9 mouse cellular contexts compared by ENCODE assay signal in genomic region chr4:148604541-148605165, GRCm38 (mm10). TPM values are rescaled to one million over a fixed set of nuclear protein-coding genes. Genes with fewer than 3 reads are reported as not detected.
DNase-seq lines count a peak whose midpoint lies in the region; ATAC-seq and TF ChIP-seq lines count a peak whose summit lies in the region.
"Had no signal": no experiment of that assay in that cellular context is flagged by ENCODE, and none has a peak within 500 bp of the region (broad histone marks: within the 10 kb centered on the region; RNA-seq: fewer than 3 reads in every experiment).

No protein-coding gene starts in this region.

- peaks cover 5% of the 10 kb centered on the region for H3K36me3 ChIP-seq in hindbrain, embryonic 13.5 days
- 0 out of 2 replicates have a peak, but pooled peaks cover 2% of the 10 kb centered on the region for H3K36me3 ChIP-seq in hindbrain, embryonic 16.5 days (ENCODE audit: control insufficient read depth, insufficient read depth, low read length)
- H3K36me3 ChIP-seq in ES-E14 (ENCODE audit: control insufficient read depth, insufficient read depth, low read length, poor library complexity, severe bottlenecking), result no peaks in the 10 kb centered on the region; the same call in 1 of the 2 replicates
- peaks cover 14% of the 10 kb centered on the region for H3K36me3 ChIP-seq in midbrain, embryonic 13.5 days
- no peaks in the 10 kb centered on the region for H3K36me3 ChIP-seq in stomach, postnatal 0 days (ENCODE audit: control insufficient read depth, insufficient read depth, low read length)

- WGBS in hindbrain, embryonic 13.5 days, result 98% methylated on average over 3 of the region's 3 CpGs
- WGBS in hindbrain, embryonic 16.5 days, result 90% methylated on average over 3 of the region's 3 CpGs
- 93% methylated on average over 3 of the region's 3 CpGs for WGBS in midbrain, embryonic 13.5 days
- 80% methylated on average over 3 of the region's 3 CpGs for WGBS in stomach, postnatal 0 days

- no peak for DNase-seq in ES-E14 (ENCODE audit: low read depth, low spot score)
- peak; percentile 71 to 84 for DNase-seq in cerebellum, postnatal 25 days
- peak; percentile 59 for DNase-seq in gastrocnemius, postnatal 14 days
- DNase-seq in left cerebral cortex, postnatal 36 days (ENCODE audit: low spot score in 2 of 2), result peak; percentile 53
- DNase-seq in stomach, postnatal 0 days (ENCODE audit: low spot score), result peak; percentile 80

- no peak overlapping the region for H3K27ac ChIP-seq in hindbrain, embryonic 13.5 days
- no peak overlapping the region for H3K27ac ChIP-seq in hindbrain, embryonic 16.5 days (ENCODE audit: low read depth, low read length)
- no peak overlapping the region for H3K27ac ChIP-seq in ES-E14 (ENCODE audit: insufficient read depth, low read depth, low read length, poor library complexity, severe bottlenecking)
- H3K27ac ChIP-seq in midbrain, embryonic 13.5 days, result no peak overlapping the region
- H3K27ac ChIP-seq in stomach, postnatal 0 days (replicated peaks), result peak overlapping the region; percentile 69
- H3K27ac ChIP-seq: embryonic facial prominence, embryonic 12.5 days had no signal

- no peak overlapping the region for H3K4me3 ChIP-seq in hindbrain, embryonic 13.5 days
- no peak overlapping the region for H3K4me3 ChIP-seq in hindbrain, embryonic 16.5 days (ENCODE audit: low read length)
- no peak overlapping the region for H3K4me3 ChIP-seq in ES-E14 (ENCODE audit: insufficient read depth in 1 of 2, low read depth in 1 of 2, low read length in 2 of 2, poor library complexity in 1 of 2, severe bottlenecking in 1 of 2)
- H3K4me3 ChIP-seq in midbrain, embryonic 13.5 days (replicated peaks), result no peak overlapping the region
- no peak overlapping the region for H3K4me3 ChIP-seq in stomach, postnatal 0 days (ENCODE audit: low read depth, low read length)
- H3K4me3 ChIP-seq: embryonic facial prominence, embryonic 12.5 days had no signal

- intact Hi-C loops in gastrocnemius, postnatal 14 days (cut with DNase I; ENCODE audit: low total_unique reads), result no loop called here
- intact Hi-C loops in left cerebral cortex, postnatal 36 days (cut with DNase I), result loop anchor here (5.0 kb wide), 1 partner anchor 47 kb away; the partner anchor contains the start of gene Exosc10

- in situ Hi-C loops in ES-E14 (cut with MboI; ENCODE audit: low sequenced_read_pairs in 2 of 2, unreplicated experiment in 2 of 2), result loop anchor here in 1 of 2 experiments (10.0 kb wide), 1 partner anchor 430 kb away; no protein-coding TSS in a partner anchor

- no peaks in the 10 kb centered on the region for H3K9me3 ChIP-seq in hindbrain, embryonic 13.5 days
- H3K9me3 ChIP-seq in hindbrain, embryonic 16.5 days (ENCODE audit: control insufficient read depth, low read length), result no peaks in the 10 kb centered on the region
- no peaks in the 10 kb centered on the region for H3K9me3 ChIP-seq in ES-E14 (ENCODE audit: control insufficient read depth, insufficient read depth, low read depth, low read length)
- H3K9me3 ChIP-seq in midbrain, embryonic 13.5 days, result no peaks in the 10 kb centered on the region
- no peaks in the 10 kb centered on the region for H3K9me3 ChIP-seq in stomach, postnatal 0 days (ENCODE audit: control insufficient read depth, low read length)
- H3K9me3 ChIP-seq: embryonic facial prominence, embryonic 12.5 days had no signal

- TF ChIP-seq EP300 in stomach, postnatal 0 days (optimal IDR thresholded peaks at IDR 0.05), result no peak

- no peaks in the 10 kb centered on the region for H3K27me3 ChIP-seq in hindbrain, embryonic 13.5 days
- H3K27me3 ChIP-seq in hindbrain, embryonic 16.5 days (replicated peaks; ENCODE audit: control insufficient read depth, insufficient read depth, low read length), result no peaks in the 10 kb centered on the region
- H3K27me3 ChIP-seq in midbrain, embryonic 13.5 days, result no peaks in the 10 kb centered on the region
- H3K27me3 ChIP-seq in stomach, postnatal 0 days (ENCODE audit: control insufficient read depth, insufficient read depth, low read length), result no peaks in the 10 kb centered on the region
- H3K27me3 ChIP-seq: embryonic facial prominence, embryonic 12.5 days had no signal

- H3K4me1 ChIP-seq in hindbrain, embryonic 13.5 days (replicated peaks), result no peaks in the 10 kb centered on the region
- H3K4me1 ChIP-seq in hindbrain, embryonic 16.5 days (ENCODE audit: control insufficient read depth, insufficient read depth, low read depth, low read length), result no peaks in the 10 kb centered on the region
- H3K4me1 ChIP-seq in ES-E14 (ENCODE audit: control insufficient read depth in 2 of 2, insufficient read depth in 2 of 2, low read length in 2 of 2, poor library complexity in 1 of 2), result peaks cover 3 to 25% of the 10 kb centered on the region in 2 experiments; a peak in 2 of 4 replicates
- H3K4me1 ChIP-seq in midbrain, embryonic 13.5 days (replicated peaks), result no peaks in the 10 kb centered on the region
- no peaks in the 10 kb centered on the region for H3K4me1 ChIP-seq in stomach, postnatal 0 days (replicated peaks; ENCODE audit: control insufficient read depth, insufficient read depth)
- H3K4me1 ChIP-seq: embryonic facial prominence, embryonic 12.5 days had no signal

- peak; percentile 81 for TF ChIP-seq CTCF in stomach, postnatal 0 days (IDR thresholded peaks at IDR 0.05; ENCODE audit: low read depth)

- ATAC-seq in hindbrain, embryonic 13.5 days (ENCODE audit: low FRiP score), result 0 out of 2 replicates have a peak, but pooled peaks have one; percentile 46
- ATAC-seq in hindbrain, embryonic 16.5 days, result no peak
- ATAC-seq in midbrain, embryonic 13.5 days, result peak; percentile 59; the same call in 1 of the 2 replicates
- peak; percentile 36; the same call in 1 of the 2 replicates for ATAC-seq in stomach, postnatal 0 days (ENCODE audit: low FRiP score, low TSS enrichment)

- H3K9ac ChIP-seq in hindbrain, embryonic 13.5 days, result no peak overlapping the region
- no peak overlapping the region for H3K9ac ChIP-seq in hindbrain, embryonic 16.5 days (ENCODE audit: low read depth, low read length)
- H3K9ac ChIP-seq in ES-E14 (ENCODE audit: insufficient read depth, low read depth, low read length, poor library complexity, severe bottlenecking), result no peak overlapping the region; the same call in 1 of the 2 replicates
- H3K9ac ChIP-seq in midbrain, embryonic 13.5 days (replicated peaks), result no peak overlapping the region
- no peak overlapping the region for H3K9ac ChIP-seq in stomach, postnatal 0 days (ENCODE audit: low read length)
- H3K9ac ChIP-seq: embryonic facial prominence, embryonic 12.5 days had no signal

- no peak overlapping the region for H3K4me2 ChIP-seq in hindbrain, embryonic 13.5 days
- no peak overlapping the region for H3K4me2 ChIP-seq in hindbrain, embryonic 16.5 days (ENCODE audit: low read length)
- no peak overlapping the region for H3K4me2 ChIP-seq in midbrain, embryonic 13.5 days (replicated peaks)
- H3K4me2 ChIP-seq in stomach, postnatal 0 days (replicated peaks; ENCODE audit: low read depth), result no peak overlapping the region
- H3K4me2 ChIP-seq: embryonic facial prominence, embryonic 12.5 days had no signal

RNA-seq across cellular contexts. Expression of gene Masp2, which starts 2.3 kb away (rescaled TPM):
- 0.18 and 0.47 TPM in 2 replicates for polyA plus RNA-seq in hindbrain, embryonic 13.5 days (2015; fragmentation: Nextera tagmentation; extraction: Ambion mirVana)
- 0.72 and 0.95 TPM in 2 replicates for polyA plus RNA-seq in hindbrain, embryonic 16.5 days (2015; fragmentation: Nextera tagmentation; extraction: Ambion mirVana)
- 3.7 and 5.9 TPM in 2 replicates for total RNA-seq in ES-E14 (2012; rRNA removed)
- total RNA-seq in gastrocnemius, postnatal 14 days (2021), result under 1 TPM; 0.35 to 0.41 TPM
- 1 to 10 TPM; 1.5 to 5.5 TPM for total RNA-seq in left cerebral cortex, postnatal 36 days (2021)
- 0.35 and 0.46 TPM in 2 replicates for polyA plus RNA-seq in midbrain, embryonic 13.5 days (2015; fragmentation: Nextera tagmentation; extraction: Ambion mirVana)
- 0.46 and 0.79 TPM in 2 replicates for polyA plus RNA-seq in stomach, postnatal 0 days (2015; fragmentation: Nextera tagmentation; extraction: Ambion mirVana)

RNA-seq across cellular contexts. Expression of gene Srm, which starts 13.3 kb away (rescaled TPM):
- polyA plus RNA-seq in hindbrain, embryonic 13.5 days (2015; fragmentation: Nextera tagmentation; extraction: Ambion mirVana), result 135 and 145 TPM in 2 replicates
- polyA plus RNA-seq in hindbrain, embryonic 16.5 days (2015; fragmentation: Nextera tagmentation; extraction: Ambion mirVana), result 179 and 186 TPM in 2 replicates
- total RNA-seq in ES-E14 (2012; rRNA removed), result 165 and 199 TPM in 2 replicates
- total RNA-seq in gastrocnemius, postnatal 14 days (2021), result 10 to 100 TPM; 15.9 to 20.9 TPM
- 10 to 100 TPM; 73.4 to 79.1 TPM for total RNA-seq in left cerebral cortex, postnatal 36 days (2021)
- 116 and 128 TPM in 2 replicates for polyA plus RNA-seq in midbrain, embryonic 13.5 days (2015; fragmentation: Nextera tagmentation; extraction: Ambion mirVana)
- 109 and 113 TPM in 2 replicates for polyA plus RNA-seq in stomach, postnatal 0 days (2015; fragmentation: Nextera tagmentation; extraction: Ambion mirVana)

RNA-seq across cellular contexts. Expression of gene Tardbp, which starts 22.2 kb away (rescaled TPM):
- 238 and 243 TPM in 2 replicates for polyA plus RNA-seq in hindbrain, embryonic 13.5 days (2015; fragmentation: Nextera tagmentation; extraction: Ambion mirVana)
- 157 and 162 TPM in 2 replicates for polyA plus RNA-seq in hindbrain, embryonic 16.5 days (2015; fragmentation: Nextera tagmentation; extraction: Ambion mirVana)
- 229 and 259 TPM in 2 replicates for total RNA-seq in ES-E14 (2012; rRNA removed)
- 100 to 1,000 TPM; 115 TPM for total RNA-seq in gastrocnemius, postnatal 14 days (2021)
- 100 to 1,000 TPM; 151 to 208 TPM for total RNA-seq in left cerebral cortex, postnatal 36 days (2021)
- polyA plus RNA-seq in midbrain, embryonic 13.5 days (2015; fragmentation: Nextera tagmentation; extraction: Ambion mirVana), result 283 and 292 TPM in 2 replicates
- 99.8 and 106 TPM in 2 replicates for polyA plus RNA-seq in stomach, postnatal 0 days (2015; fragmentation: Nextera tagmentation; extraction: Ambion mirVana)

RNA-seq across cellular contexts. Expression of gene Gm572, which starts 38.5 kb away (rescaled TPM):
- polyA plus RNA-seq in hindbrain, embryonic 13.5 days (2015; fragmentation: Nextera tagmentation; extraction: Ambion mirVana), result not detected in 2 replicates
- not detected in 2 replicates for polyA plus RNA-seq in hindbrain, embryonic 16.5 days (2015; fragmentation: Nextera tagmentation; extraction: Ambion mirVana)
- total RNA-seq in ES-E14 (2012; rRNA removed), result 0.13 TPM in 1 of 2 replicates, not detected in the other
- 1 to 10 TPM; 6.9 to 7.7 TPM for total RNA-seq in gastrocnemius, postnatal 14 days (2021)
- total RNA-seq in left cerebral cortex, postnatal 36 days (2021), result not detected
- not detected in 2 replicates for polyA plus RNA-seq in midbrain, embryonic 13.5 days (2015; fragmentation: Nextera tagmentation; extraction: Ambion mirVana)
- polyA plus RNA-seq in stomach, postnatal 0 days (2015; fragmentation: Nextera tagmentation; extraction: Ambion mirVana), result 0.10 and 0.16 TPM in 2 replicates
- polyA plus RNA-seq: embryonic facial prominence, embryonic 12.5 days had no signal

RNA-seq across cellular contexts. Expression of gene Exosc10, which starts 46.4 kb away (rescaled TPM):
- 81.6 and 87.6 TPM in 2 replicates for polyA plus RNA-seq in hindbrain, embryonic 13.5 days (2015; fragmentation: Nextera tagmentation; extraction: Ambion mirVana)
- polyA plus RNA-seq in hindbrain, embryonic 16.5 days (2015; fragmentation: Nextera tagmentation; extraction: Ambion mirVana), result 84.8 and 92.4 TPM in 2 replicates
- 76.5 and 78.4 TPM in 2 replicates for total RNA-seq in ES-E14 (2012; rRNA removed)
- total RNA-seq in gastrocnemius, postnatal 14 days (2021), result 10 to 100 TPM; 20.0 to 23.0 TPM
- total RNA-seq in left cerebral cortex, postnatal 36 days (2021), result 10 to 100 TPM; 43.0 to 53.4 TPM
- 91.4 and 94.1 TPM in 2 replicates for polyA plus RNA-seq in midbrain, embryonic 13.5 days (2015; fragmentation: Nextera tagmentation; extraction: Ambion mirVana)
- 30.0 and 35.2 TPM in 2 replicates for polyA plus RNA-seq in stomach, postnatal 0 days (2015; fragmentation: Nextera tagmentation; extraction: Ambion mirVana)
